Mouse (Mus musculus): ENCODE data around the gene Hist1h4c.

Gene Hist1h4c

GRCm38 (mm10) chr13:23698300-23698693, at the start of gene Hist1h4c:
Gene Hist1h4c (minus strand): TSS chr13:23698454.
- in situ Hi-C loops (cut with MboI; ENCODE audit: unreplicated experiment in 2 of 2): loop anchor here in 1 of 2 experiments (5.0 to 10.0 kb wide), 3 partner anchors 34 to 266 kb away; partner anchors contain the start of genes Hist1h1d and Hist1h4f

GRCm38 (mm10) chr13:23747892-23748288, 49.6 kb upstream of the Hist1h4c start:
- in situ Hi-C loops (cut with MboI; ENCODE audit: unreplicated experiment in 2 of 2): loop anchor here in 1 of 2 experiments (10.0 kb wide), 1 partner anchor 193 kb away; the partner anchor contains the start of genes Hist1h1d and Hist1h4f

- in situ Hi-C loops (cut with MboI; ENCODE audit: unreplicated experiment in 2 of 2): loop anchor here in 1 of 2 experiments (10.0 kb wide), 1 partner anchor 192 kb away; the partner anchor contains the start of genes Hist1h1d and Hist1h4f
Measured at GRCm38 (mm10) chr13:23747081-23747891, 49.0 kb upstream of the Hist1h4c start.

GRCm38 (mm10) chr13:23746201-23747080, 48.2 kb upstream of the Hist1h4c start, which contains the start of gene Hist1h2bb:
Gene Hist1h2bb (plus strand): TSS chr13:23746734.
- in situ Hi-C loops (cut with MboI; ENCODE audit: unreplicated experiment in 2 of 2): loop anchor here in 1 of 2 experiments (10.0 kb wide), 1 partner anchor 192 kb away; the partner anchor contains the start of genes Hist1h1d and Hist1h4f

- in situ Hi-C loops (cut with MboI; ENCODE audit: unreplicated experiment in 2 of 2): loop anchor here in 1 of 2 experiments (10.0 kb wide), 1 partner anchor 191 kb away; the partner anchor contains the start of genes Hist1h1d and Hist1h4f
Measured at GRCm38 (mm10) chr13:23745381-23746161, 47.3 kb upstream of the Hist1h4c start, which contains the start of gene Hist1h3c. Gene Hist1h3c (minus strand): TSS chr13:23745602.

- in situ Hi-C loops (cut with MboI; ENCODE audit: unreplicated experiment in 2 of 2): loop anchor here (5.0 to 10.0 kb wide), 3 partner anchors 190 to 1707 kb away; partner anchors contain the start of genes Hist1h1d (in 2 of the 2), Hist1h4f (in 2 of the 2), Hist1h2ah (in 1 of the 2) and Hist1h2bk (in 1 of the 2)
Measured at GRCm38 (mm10) chr13:23744421-23745380, 46.4 kb upstream of the Hist1h4c start.

- in situ Hi-C loops (cut with MboI; ENCODE audit: unreplicated experiment in 2 of 2): loop anchor here (5.0 to 10.0 kb wide), 3 partner anchors 189 to 1707 kb away; partner anchors contain the start of genes Hist1h1d (in 2 of the 2), Hist1h4f (in 2 of the 2), Hist1h2ah (in 1 of the 2) and Hist1h2bk (in 1 of the 2)
Measured at GRCm38 (mm10) chr13:23743963-23744362, 45.7 kb upstream of the Hist1h4c start.

- in situ Hi-C loops (cut with MboI; ENCODE audit: unreplicated experiment in 2 of 2): loop anchor here (5.0 to 10.0 kb wide), 3 partner anchors 188 to 1706 kb away; partner anchors contain the start of genes Hist1h1d (in 2 of the 2), Hist1h4f (in 2 of the 2), Hist1h2ah (in 1 of the 2) and Hist1h2bk (in 1 of the 2)
Measured at GRCm38 (mm10) chr13:23743215-23743614, 45.0 kb upstream of the Hist1h4c start.

GRCm38 (mm10) chr13:23742007-23742406, 43.8 kb upstream of the Hist1h4c start:
- in situ Hi-C loops (cut with MboI; ENCODE audit: unreplicated experiment in 2 of 2): loop anchor here (5.0 to 10.0 kb wide), 3 partner anchors 187 to 1705 kb away; partner anchors contain the start of genes Hist1h1d (in 2 of the 2), Hist1h4f (in 2 of the 2), Hist1h2ah (in 1 of the 2) and Hist1h2bk (in 1 of the 2)

- in situ Hi-C loops (cut with MboI; ENCODE audit: unreplicated experiment in 2 of 2): loop anchor here (5.0 to 10.0 kb wide), 3 partner anchors 186 to 1704 kb away; partner anchors contain the start of genes Hist1h1d (in 2 of the 2), Hist1h4f (in 2 of the 2), Hist1h2ah (in 1 of the 2) and Hist1h2bk (in 1 of the 2)
Measured at GRCm38 (mm10) chr13:23740910-23741309, 42.7 kb upstream of the Hist1h4c start.

GRCm38 (mm10) chr13:23740256-23740840, 42.1 kb upstream of the Hist1h4c start:
- in situ Hi-C loops (cut with MboI; ENCODE audit: unreplicated experiment in 2 of 2): loop anchor here (5.0 to 10.0 kb wide), 3 partner anchors 186 to 1703 kb away; partner anchors contain the start of genes Hist1h1d (in 2 of the 2), Hist1h4f (in 2 of the 2), Hist1h2ah (in 1 of the 2) and Hist1h2bk (in 1 of the 2)

- in situ Hi-C loops (cut with MboI; ENCODE audit: unreplicated experiment in 2 of 2): loop anchor here (5.0 to 10.0 kb wide), 7 partner anchors 38 to 1703 kb away; partner anchors contain the start of genes Hist1h1d (in 2 of the 2), Hist1h1e (in 2 of the 2), Hist1h2be (in 2 of the 2) and Hist1h4f (in 2 of the 2)
Measured at GRCm38 (mm10) chr13:23739922-23740252, 41.6 kb upstream of the Hist1h4c start.

- in situ Hi-C loops (cut with MboI; ENCODE audit: unreplicated experiment in 2 of 2): loop anchor here (5.0 to 10.0 kb wide), 4 partner anchors 37 to 117 kb away; partner anchors contain the start of genes Hist1h1e (in 2 of the 2), Hist1h2be (in 2 of the 2), Hist1h2ac (in 1 of the 2) and Hist1h2bc (in 1 of the 2)
Measured at GRCm38 (mm10) chr13:23739069-23739921, 41.0 kb upstream of the Hist1h4c start.

GRCm38 (mm10) chr13:23738677-23739068, 40.4 kb upstream of the Hist1h4c start, which contains the start of gene Hist1h1c:
Gene Hist1h1c (plus strand): TSS chr13:23738808.
- in situ Hi-C loops (cut with MboI; ENCODE audit: unreplicated experiment in 2 of 2): loop anchor here (5.0 to 10.0 kb wide), 4 partner anchors 36 to 116 kb away; partner anchors contain the start of genes Hist1h1e (in 2 of the 2), Hist1h2be (in 2 of the 2), Hist1h2ac (in 1 of the 2) and Hist1h2bc (in 1 of the 2)

GRCm38 (mm10) chr13:23738041-23738440, 39.8 kb upstream of the Hist1h4c start:
- in situ Hi-C loops (cut with MboI; ENCODE audit: unreplicated experiment in 2 of 2): loop anchor here (5.0 to 10.0 kb wide), 4 partner anchors 36 to 116 kb away; partner anchors contain the start of genes Hist1h1e (in 2 of the 2), Hist1h2be (in 2 of the 2), Hist1h2ac (in 1 of the 2) and Hist1h2bc (in 1 of the 2)
